Mouse (Mus musculus) liver, adult 2 months (tissue): ENCODE data around the gene Map2k1.
"Not testable (repeated sequence)": the region's sequence is repeated elsewhere in the genome, so short reads cannot be mapped to it uniquely, and the experiment has no call there.

ENCODE experiments used
- CTCF ChIP-seq: fragments of 200-500 bp; IDR thresholded peaks from 2 replicates; pipeline ENCODE4 v1.5.1; 2011; ENCODE audit warnings: low read depth, low read length, control low read depth
- POLR2A ChIP-seq: fragments of 200-500 bp; IDR thresholded peaks from 2 replicates; pipeline ENCODE4 v1.6.1; 2011; ENCODE audit warnings: low read length, control low read depth; ENCODE audit not compliant: insufficient read depth; ENCODE audit errors: extremely low read depth

DNA sequence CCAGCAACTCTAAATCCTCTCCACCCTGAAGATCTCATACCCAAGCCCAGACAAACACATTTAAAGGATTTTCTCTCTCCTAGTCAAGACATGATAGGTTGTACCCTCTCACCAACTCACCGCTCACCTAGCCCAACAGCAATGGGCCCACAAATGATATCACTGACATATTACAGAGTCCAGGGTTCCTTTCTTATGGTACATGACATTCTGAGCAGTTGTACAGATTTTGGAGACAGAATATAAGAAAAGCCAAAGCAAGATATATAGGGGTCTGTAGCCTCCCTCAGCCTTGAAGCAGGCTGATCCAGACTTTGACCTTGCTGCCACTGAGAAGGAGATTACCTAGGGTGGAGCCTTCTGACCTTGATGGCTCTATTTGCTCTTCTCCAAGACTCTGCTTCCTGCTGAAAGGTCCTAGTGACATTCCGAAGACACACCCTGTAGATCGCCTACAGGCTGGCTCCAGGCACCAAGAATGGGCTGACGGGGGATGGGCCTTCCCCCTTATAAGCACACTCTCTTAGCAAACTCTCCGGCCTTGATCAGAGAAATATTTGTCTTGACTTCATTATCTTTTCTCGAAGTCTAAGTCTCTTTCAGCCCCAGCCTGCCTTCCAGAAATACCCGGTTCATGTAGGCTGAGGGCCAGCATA lies 54.5 kb downstream of the Map2k1 start:
- not testable (repeated sequence) for TF ChIP-seq POLR2A, CTCF
